Mouse (Mus musculus) liver (tissue): Measurements from ENCODE around the gene Nav2.

Source experiments
- DNase-seq: peaks from one replicate; pipeline ENCODE4 v3.0.0-alpha.2; 2020; ENCODE audit warnings: mixed read lengths

Gene Nav2

GRCm38 (mm10) chr7:49415131-49415530 is 506.6 kb downstream of the Nav2 start:
- no peak for DNase-seq

- no peak for DNase-seq
Observed at GRCm38 (mm10) chr7:49415716-49416115, 507.2 kb downstream of the Nav2 start.

GRCm38 (mm10) chr7:49418841-49419240 is 510.3 kb downstream of the Nav2 start:
- no peak for DNase-seq

GRCm38 (mm10) chr7:49420139-49420802 is 511.8 kb downstream of the Nav2 start:
- no peak for DNase-seq

- no peak for DNase-seq
Observed at GRCm38 (mm10) chr7:49421261-49421660, 512.7 kb downstream of the Nav2 start.

- no peak for DNase-seq
Observed at GRCm38 (mm10) chr7:49423943-49424342, 515.4 kb downstream of the Nav2 start.

GRCm38 (mm10) chr7:49426060-49426459 is 517.5 kb downstream of the Nav2 start:
- DNase-seq = peak; percentile 27

GRCm38 (mm10) chr7:49427843-49428242 is 519.3 kb downstream of the Nav2 start:
- peak; percentile 27 for DNase-seq

- peak; percentile 39 for DNase-seq
Observed at GRCm38 (mm10) chr7:49428947-49429346, 520.4 kb downstream of the Nav2 start.

GRCm38 (mm10) chr7:49430808-49431207 is 522.3 kb downstream of the Nav2 start:
- no peak for DNase-seq

- DNase-seq = no peak
Observed at GRCm38 (mm10) chr7:49433945-49434344, 525.4 kb downstream of the Nav2 start.

- no peak for DNase-seq
Observed at GRCm38 (mm10) chr7:49436492-49436891, 528.0 kb downstream of the Nav2 start.

GRCm38 (mm10) chr7:49437901-49438300 is 529.4 kb downstream of the Nav2 start:
- peak; percentile 29 for DNase-seq

GRCm38 (mm10) chr7:49439136-49439535 is 530.6 kb downstream of the Nav2 start:
- peak; percentile 31 for DNase-seq

- no peak for DNase-seq
Observed at GRCm38 (mm10) chr7:49440333-49440969, 531.9 kb downstream of the Nav2 start.

- no peak for DNase-seq
Observed at GRCm38 (mm10) chr7:49442174-49442573, 533.7 kb downstream of the Nav2 start.

GRCm38 (mm10) chr7:49448580-49448979 is 540.1 kb downstream of the Nav2 start:
- no peak for DNase-seq

- DNase-seq = peak; percentile 45
Observed at GRCm38 (mm10) chr7:49450261-49451141, 542.0 kb downstream of the Nav2 start.

- no peak for DNase-seq
Observed at GRCm38 (mm10) chr7:49451240-49451639, 542.7 kb downstream of the Nav2 start.

GRCm38 (mm10) chr7:49452274-49452673 is 543.8 kb downstream of the Nav2 start:
- no peak for DNase-seq

GRCm38 (mm10) chr7:49454601-49455000 is 546.1 kb downstream of the Nav2 start:
- DNase-seq = no peak

GRCm38 (mm10) chr7:49456148-49456547 is 547.6 kb downstream of the Nav2 start:
- peak; percentile 50 for DNase-seq

- DNase-seq = peak; percentile 34
Observed at GRCm38 (mm10) chr7:49457398-49457797, 548.9 kb downstream of the Nav2 start.

GRCm38 (mm10) chr7:49457890-49458289 is 549.4 kb downstream of the Nav2 start:
- no peak for DNase-seq
